Mouse (Mus musculus) E14TG2a.4 (cell line): Measurements from ENCODE around the gene Evi5.

ENCODE experiments used
- H3K27me3 ChIP-seq: 2 replicates; pipeline ENCODE4 v1.6.1; 2014; ENCODE audit warnings: low read length, control low read depth; ENCODE audit not compliant: insufficient read depth
- H3K36me3 ChIP-seq: 2 replicates; pipeline ENCODE4 v1.6.1; 2014; ENCODE audit warnings: low read length, control low read depth; ENCODE audit not compliant: insufficient read depth
- H3K4me1 ChIP-seq: replicated peaks from 2 replicates; pipeline ENCODE4 v1.6.1; 2014; ENCODE audit warnings: low read depth, low read length, control low read depth
- H3K4me3 ChIP-seq: replicated peaks from 2 replicates; pipeline ENCODE4 v1.5.1; 2014; ENCODE audit warnings: mild to moderate bottlenecking, low read length
- H3K9me3 ChIP-seq: 2 replicates; pipeline ENCODE4 v1.6.1; 2014; ENCODE audit warnings: low read length, control low read depth
- CTCF ChIP-seq: conservative IDR thresholded peaks from 2 replicates; pipeline ENCODE4 v1.5.1; 2014; ENCODE audit warnings: low read length
- NANOG ChIP-seq: IDR thresholded peaks from 2 replicates; pipeline ENCODE4 v1.6.1; 2014; ENCODE audit warnings: borderline replicate concordance, low read length, mixed read lengths
- POU5F1 ChIP-seq: IDR thresholded peaks from 2 replicates; pipeline ENCODE4 v1.6.1; 2014; ENCODE audit warnings: low read length, borderline replicate concordance

Gene Evi5

GRCm38 (mm10) chr5:107874561-107875260 is at the start of gene Evi5:
Evi5 (minus strand) TSS chr5:107875107.
- Histone ChIP-seq H3K4me3 (no peak within 1 kb of the TSS), H3K9me3 (no peaks in the 10 kb centered on the region), H3K4me1 (peaks cover 23% of the 10 kb centered on the region), H3K36me3 (no peaks in the 10 kb centered on the region), H3K27me3 (peaks cover 5% of the 10 kb centered on the region; the same call in 1 of the 2 replicates)
- TF ChIP-seq CTCF, result no peak
- TF ChIP-seq NANOG, result no peak
- no peak for TF ChIP-seq POU5F1

DNA sequence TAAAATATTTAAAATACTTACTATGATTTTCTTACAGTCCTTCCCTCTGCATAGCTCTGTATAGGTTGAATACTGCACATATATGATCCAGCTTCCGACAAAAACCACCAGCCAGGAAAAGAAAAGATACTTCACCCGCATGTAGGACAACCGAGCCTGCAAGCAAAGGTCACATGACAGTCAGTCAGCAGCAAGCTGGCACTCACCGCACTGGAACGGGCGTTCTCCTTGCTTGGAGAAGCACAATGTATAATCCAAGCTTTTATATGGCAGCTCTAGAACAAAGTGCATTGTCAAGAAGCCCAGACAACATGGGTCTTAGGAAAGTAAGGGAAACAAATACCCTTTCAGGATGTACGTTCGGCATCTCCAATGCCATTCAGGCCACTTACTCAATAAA is 49.7 kb upstream of the Evi5 start:
- Histone ChIP-seq H3K36me3 (no peaks in the 10 kb centered on the region), H3K4me3 (no peak overlapping the region), H3K27me3 (no peaks in the 10 kb centered on the region), H3K4me1 (0 out of 2 replicates have a peak, but pooled peaks cover 2% of the 10 kb centered on the region), H3K9me3 (no peaks in the 10 kb centered on the region)
- TF ChIP-seq CTCF, result no peak

- TF ChIP-seq NANOG (no peak), POU5F1 (no peak), CTCF (no peak)
- 0 out of 2 replicates have a peak, but pooled peaks cover 2% of the 10 kb centered on the region for H3K4me1 ChIP-seq
- no peaks in the 10 kb centered on the region for H3K9me3 ChIP-seq
- H3K4me3 ChIP-seq, result no peak overlapping the region
- H3K27me3 ChIP-seq, result no peaks in the 10 kb centered on the region
- H3K36me3 ChIP-seq, result no peaks in the 10 kb centered on the region
Measured at GRCm38 (mm10) chr5:107922836-107923235, 47.9 kb upstream of the Evi5 start.

GRCm38 (mm10) chr5:107921400-107922252 is 46.7 kb upstream of the Evi5 start:
- no peaks in the 10 kb centered on the region for H3K27me3 ChIP-seq
- H3K9me3 ChIP-seq, result no peaks in the 10 kb centered on the region
- TF ChIP-seq CTCF (peak; percentile 87), NANOG (no peak)
- no peaks in the 10 kb centered on the region for H3K36me3 ChIP-seq
- 0 out of 2 replicates have a peak, but pooled peaks cover 2% of the 10 kb centered on the region for H3K4me1 ChIP-seq
- no peak overlapping the region for H3K4me3 ChIP-seq

DNA sequence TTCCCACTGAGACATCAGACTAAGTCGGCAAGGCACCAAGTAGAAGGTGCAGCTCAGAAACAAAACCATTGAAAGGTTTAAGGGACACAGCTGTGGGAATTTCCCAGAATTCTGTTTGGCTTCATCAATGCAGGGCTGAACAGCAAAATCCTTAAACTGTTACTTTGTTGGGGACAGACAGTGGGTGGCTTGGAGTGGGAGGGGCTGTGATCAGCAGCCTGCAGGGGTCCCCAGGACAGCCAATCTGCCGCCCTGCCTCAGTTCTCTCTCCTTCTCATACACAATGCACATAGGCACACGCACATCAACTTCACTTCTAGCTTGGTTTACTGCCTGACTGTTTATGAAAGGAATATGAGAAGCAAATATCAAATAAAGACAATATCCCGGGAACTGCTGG is 40.4 kb upstream of the Evi5 start:
- TF ChIP-seq CTCF (no peak), POU5F1 (no peak), NANOG (no peak)
- Histone ChIP-seq H3K4me1 (peaks cover 6% of the 10 kb centered on the region), H3K4me3 (no peak overlapping the region), H3K36me3 (peaks cover under 1% of the 10 kb centered on the region; the same call in 1 of the 2 replicates), H3K9me3 (no peaks in the 10 kb centered on the region), H3K27me3 (no peaks in the 10 kb centered on the region)

- Histone ChIP-seq H3K9me3 (no peaks in the 10 kb centered on the region), H3K27me3 (no peaks in the 10 kb centered on the region), H3K4me1 (peaks cover 12% of the 10 kb centered on the region), H3K4me3 (no peak overlapping the region), H3K36me3 (peaks cover 43% of the 10 kb centered on the region)
- TF ChIP-seq POU5F1 (no peak), CTCF (no peak), NANOG (no peak)
Measured at GRCm38 (mm10) chr5:107911012-107911411, 36.1 kb upstream of the Evi5 start.

- H3K36me3 ChIP-seq, result peaks cover 52% of the 10 kb centered on the region
- no peak overlapping the region for H3K4me3 ChIP-seq
- no peak for TF ChIP-seq CTCF
- TF ChIP-seq POU5F1, result no peak
- no peak for TF ChIP-seq NANOG
- H3K27me3 ChIP-seq, result no peaks in the 10 kb centered on the region
- peaks cover 14% of the 10 kb centered on the region for H3K4me1 ChIP-seq
- no peaks in the 10 kb centered on the region for H3K9me3 ChIP-seq
Measured at GRCm38 (mm10) chr5:107910084-107910616, 35.2 kb upstream of the Evi5 start.

DNA sequence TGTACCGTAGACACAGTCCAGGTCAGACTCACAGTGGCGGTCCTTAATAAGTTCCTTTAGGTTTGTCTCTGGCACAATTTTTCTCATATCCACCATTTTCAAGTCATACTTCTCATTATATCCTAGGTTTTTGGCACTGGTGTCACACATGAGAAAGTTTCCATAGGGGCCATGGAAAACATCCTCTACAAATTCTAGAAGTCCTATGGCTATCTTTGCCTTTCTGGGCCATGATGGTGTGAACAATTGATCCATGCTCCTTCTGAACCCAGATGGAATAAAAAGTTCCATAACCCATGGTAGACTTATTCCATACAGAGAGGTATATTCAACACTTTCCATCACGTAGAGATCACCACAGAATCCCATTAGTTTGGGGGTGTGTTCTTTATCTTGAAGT is 34.8 kb upstream of the Evi5 start:
- H3K9me3 ChIP-seq, result no peaks in the 10 kb centered on the region
- TF ChIP-seq CTCF (no peak), NANOG (no peak), POU5F1 (no peak)
- peaks cover 17% of the 10 kb centered on the region for H3K4me1 ChIP-seq
- H3K4me3 ChIP-seq, result no peak overlapping the region
- H3K27me3 ChIP-seq, result no peaks in the 10 kb centered on the region
- peaks cover 57% of the 10 kb centered on the region for H3K36me3 ChIP-seq

GRCm38 (mm10) chr5:107908514-107909110 is 33.7 kb upstream of the Evi5 start:
- no peak overlapping the region for H3K4me3 ChIP-seq
- H3K27me3 ChIP-seq, result no peaks in the 10 kb centered on the region
- peaks cover 26% of the 10 kb centered on the region for H3K4me1 ChIP-seq
- H3K9me3 ChIP-seq, result no peaks in the 10 kb centered on the region
- no peak for TF ChIP-seq CTCF
- TF ChIP-seq POU5F1, result no peak
- no peak for TF ChIP-seq NANOG
- H3K36me3 ChIP-seq, result peaks cover 67% of the 10 kb centered on the region
